Mouse (Mus musculus) midbrain, embryonic 15.5 days (tissue): ENCODE data around the gene Itprid1. TPM values are rescaled to one million over a fixed set of nuclear protein-coding genes. Genes with fewer than 3 reads are reported as not detected.

Source experiments
- ATAC-seq: fragments of 200-750 bp; cut with Nextera tagmentation; replicated peaks from 2 replicates; pipeline ENCODE4 v1.8.0; 2017; ENCODE audit warnings: moderate TSS enrichment
- H3K27ac ChIP-seq: fragments of 300-500 bp; sonication (generic); 2 replicates; pipeline ENCODE4 v1.5.1; 2015; ENCODE audit warnings: mild to moderate bottlenecking, inconsistent platforms
- H3K27me3 ChIP-seq: fragments of 300-500 bp; sonication (generic); replicated peaks from 2 replicates; pipeline ENCODE4 v1.6.1; 2015; ENCODE audit warnings: inconsistent platforms
- H3K36me3 ChIP-seq: fragments of 300-500 bp; sonication (generic); replicated peaks from 2 replicates; pipeline ENCODE4 v1.6.1; 2015; ENCODE audit warnings: inconsistent platforms
- H3K4me1 ChIP-seq: fragments of 300-500 bp; sonication (generic); 2 replicates; pipeline ENCODE4 v1.6.1; 2015; ENCODE audit warnings: inconsistent platforms
- H3K4me2 ChIP-seq: fragments of 300-500 bp; sonication (generic); 2 replicates; pipeline ENCODE4 v1.6.1; 2015; ENCODE audit warnings: inconsistent platforms, mild to moderate bottlenecking, moderate library complexity
- H3K4me3 ChIP-seq: fragments of 300-500 bp; sonication (generic); 2 replicates; pipeline ENCODE4 v1.5.1; 2015; ENCODE audit warnings: mild to moderate bottlenecking, inconsistent platforms
- H3K9ac ChIP-seq: fragments of 300-500 bp; sonication (generic); 2 replicates; pipeline ENCODE4 v1.6.1; 2015; ENCODE audit warnings: mild to moderate bottlenecking, inconsistent platforms
- H3K9me3 ChIP-seq: fragments of 300-500 bp; sonication (generic); 2 replicates; pipeline ENCODE4 v1.6.1; 2016; ENCODE audit warnings: inconsistent platforms
- WGBS: fragments of 180-500 bp; shearing (Covaris S2); methylation state at CpG from one replicate; pipeline ENCODE4 v1.1.7; 2015; ENCODE audit warnings: mixed read lengths; 5-methylcytosine and 5-hydroxymethylcytosine counted together
- polyA plus RNA-seq: library from polyadenylated mRNA; unstranded; fragments of >200 nt; fragmentation: Nextera tagmentation; extraction: Ambion mirVana; gene quantifications from 2 replicates; pipeline ENCODE4 v1.2.1, GENCODE M21; 2015

The Itprid1 gene
- polyA plus RNA-seq, 1 experiment from 2014 or later: not detected

- Histone ChIP-seq H3K27me3 (no peaks in the 10 kb centered on the region), H3K9me3 (no peaks in the 10 kb centered on the region), H3K4me2 (no peak overlapping the region), H3K27ac (no peak overlapping the region), H3K9ac (no peak overlapping the region), H3K4me3 (no peak overlapping the region), H3K36me3 (no peaks in the 10 kb centered on the region), H3K4me1 (no peaks in the 10 kb centered on the region)
- no peak for ATAC-seq
- 90% methylated on average over 5 of the region's 5 CpGs for WGBS
Observed at GRCm38 (mm10) chr6:56027966-56028365, 191.3 kb downstream of the Itprid1 start.

Other genes with a start within 250 kb of the Itprid1 start
- 17.3 and 22.5 TPM in 2 replicates for gene Neurod6, start 155.6 kb upstream of the Itprid1 start, polyA plus RNA-seq
- 5.1 and 6.0 TPM in 2 replicates for gene Ppp1r17, start 180.6 kb downstream of the Itprid1 start, polyA plus RNA-seq